Mouse (Mus musculus): ENCODE measurements around the gene F830045P16Rik.

DNA sequence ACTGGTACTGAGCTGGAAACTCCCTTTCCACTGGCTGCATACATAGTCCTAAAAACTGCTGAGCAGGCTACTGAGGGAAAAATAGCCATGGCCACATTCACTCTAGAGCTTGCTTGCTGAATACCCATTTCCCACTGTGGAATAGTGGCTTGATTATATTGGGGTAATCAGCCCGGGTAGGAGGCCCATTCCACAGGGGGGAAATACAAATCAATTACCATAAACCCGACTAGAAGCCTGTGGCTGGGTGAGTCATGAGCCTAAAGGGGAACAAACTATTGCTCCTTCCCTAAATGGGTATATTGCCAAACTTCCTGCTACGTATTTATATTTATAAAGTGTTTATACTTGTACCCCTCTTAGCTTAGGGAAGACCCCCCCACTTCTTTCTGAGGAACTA lies 10.4 kb upstream of the F830045P16Rik start:
- TF ChIP-seq POLR2A (IDR thresholded peaks at IDR 0.05; ENCODE audit: borderline replicate concordance, extremely low read depth, low read depth, low read length) (no peak), CTCF (IDR thresholded peaks at IDR 0.05; ENCODE audit: insufficient read depth, low read length) (no peak)
